Mouse (Mus musculus) ES-Bruce4 (cell line): ENCODE data around the gene Rbm6. TPM values are rescaled to one million over a fixed set of nuclear protein-coding genes. Genes with fewer than 3 reads are reported as not detected.

Source experiments
- H3K27ac ChIP-seq: 2 replicates; pipeline ENCODE4 v1.5.1; 2012; ENCODE audit warnings: low read length, inconsistent platforms; ENCODE audit not compliant: insufficient read depth
- H3K27me3 ChIP-seq: 2 replicates; pipeline ENCODE4 v1.6.1; 2012; ENCODE audit warnings: mild to moderate bottlenecking, low read length, inconsistent platforms; ENCODE audit not compliant: control insufficient read depth, poor library complexity, insufficient read depth, severe bottlenecking
- H3K36me3 ChIP-seq: 2 replicates; pipeline ENCODE4 v1.6.1; 2012; ENCODE audit warnings: inconsistent platforms, mild to moderate bottlenecking, low read length, moderate library complexity; ENCODE audit not compliant: control insufficient read depth, poor library complexity, insufficient read depth, severe bottlenecking
- H3K4me1 ChIP-seq: one replicate; pipeline ENCODE4 v1.8.1; 2011; ENCODE audit warnings: low read length; ENCODE audit not compliant: control insufficient read depth, insufficient read depth
- H3K4me3 ChIP-seq: 2 replicates; pipeline ENCODE4 v1.5.1; 2011; ENCODE audit warnings: low read depth, mild to moderate bottlenecking, low read length
- H3K9ac ChIP-seq: 2 replicates; pipeline ENCODE4 v1.6.1; 2012; ENCODE audit warnings: low read depth, mild to moderate bottlenecking, inconsistent platforms; ENCODE audit not compliant: poor library complexity, severe bottlenecking
- H3K9me3 ChIP-seq: replicated peaks from 2 replicates; pipeline ENCODE4 v1.6.1; 2012; ENCODE audit warnings: mild to moderate bottlenecking, low read length, inconsistent platforms; ENCODE audit not compliant: control insufficient read depth, poor library complexity, insufficient read depth, severe bottlenecking
- CTCF ChIP-seq: IDR thresholded peaks from one replicate; pipeline ENCODE4 v1.8.1; 2011; ENCODE audit warnings: low read depth, low read length
- EP300 ChIP-seq: IDR thresholded peaks from 2 replicates; pipeline ENCODE4 v1.6.1; 2011; ENCODE audit warnings: low read depth, low read length; ENCODE audit not compliant: insufficient read depth
- POLR2A ChIP-seq: IDR thresholded peaks from one replicate; pipeline ENCODE4 v1.8.1; 2011; ENCODE audit warnings: low read length; ENCODE audit not compliant: insufficient read depth
- polyA plus RNA-seq: library from polyadenylated mRNA; stranded (reverse); fragments of >200 nt; gene quantifications from 2 replicates; pipeline ENCODE4 v1.2.4, GENCODE M21; 2011; ENCODE audit warnings: low read depth; ENCODE audit not compliant: missing spikeins, insufficient read depth, insufficient read length

The Rbm6 gene
- polyA plus RNA-seq, 1 experiment: 130 TPM

- Histone ChIP-seq H3K9me3 (no peaks in the 10 kb centered on the region), H3K36me3 (peaks cover 5% of the 10 kb centered on the region), H3K4me3 (no peak overlapping the region), H3K27ac (no peak overlapping the region), H3K9ac (no peak overlapping the region), H3K4me1 (no peaks in the 10 kb centered on the region), H3K27me3 (no peaks in the 10 kb centered on the region)
- TF ChIP-seq CTCF (no peak), POLR2A (no peak), EP300 (no peak)
These were observed 41.3 kb downstream of the Rbm6 start for GRCm38 (mm10) chr9:107831765-107832164.

- H3K36me3 ChIP-seq: peaks cover 2% of the 10 kb centered on the region; the same call in 1 of the 2 replicates
- no peak overlapping the region for H3K9ac ChIP-seq
- H3K4me3 ChIP-seq: no peak overlapping the region
- no peaks in the 10 kb centered on the region for H3K9me3 ChIP-seq
- TF ChIP-seq POLR2A (no peak), CTCF (no peak), EP300 (no peak)
- H3K4me1 ChIP-seq: no peaks in the 10 kb centered on the region
- no peaks in the 10 kb centered on the region for H3K27me3 ChIP-seq
- H3K27ac ChIP-seq: no peak overlapping the region
These were observed 60.9 kb downstream of the Rbm6 start for GRCm38 (mm10) chr9:107812132-107812531.

GRCm38 (mm10) chr9:107810985-107811384, 62.1 kb downstream of the Rbm6 start:
- Histone ChIP-seq H3K9ac (no peak overlapping the region), H3K27ac (no peak overlapping the region), H3K36me3 (peaks cover 2% of the 10 kb centered on the region; the same call in 1 of the 2 replicates), H3K9me3 (no peaks in the 10 kb centered on the region), H3K4me1 (no peaks in the 10 kb centered on the region), H3K4me3 (no peak overlapping the region), H3K27me3 (no peaks in the 10 kb centered on the region)
- TF ChIP-seq CTCF: no peak
- no peak for TF ChIP-seq EP300
- no peak for TF ChIP-seq POLR2A

- Histone ChIP-seq H3K27ac (no peak overlapping the region), H3K9me3 (no peaks in the 10 kb centered on the region), H3K36me3 (peaks cover 37% of the 10 kb centered on the region), H3K27me3 (no peaks in the 10 kb centered on the region), H3K4me3 (no peak overlapping the region), H3K9ac (no peak overlapping the region), H3K4me1 (no peaks in the 10 kb centered on the region)
- TF ChIP-seq POLR2A: no peak
- TF ChIP-seq CTCF: no peak
- TF ChIP-seq EP300: no peak
These were observed 81.3 kb downstream of the Rbm6 start for GRCm38 (mm10) chr9:107791714-107792113.

GRCm38 (mm10) chr9:107782536-107783203, 90.4 kb downstream of the Rbm6 start:
- no peaks in the 10 kb centered on the region for H3K27me3 ChIP-seq
- no peaks in the 10 kb centered on the region for H3K4me1 ChIP-seq
- H3K4me3 ChIP-seq: no peak overlapping the region
- H3K27ac ChIP-seq: no peak overlapping the region
- no peak overlapping the region for H3K9ac ChIP-seq
- no peak for TF ChIP-seq POLR2A
- no peak for TF ChIP-seq EP300
- no peak for TF ChIP-seq CTCF
- peaks cover 48% of the 10 kb centered on the region for H3K36me3 ChIP-seq
- H3K9me3 ChIP-seq: no peaks in the 10 kb centered on the region

- Histone ChIP-seq H3K27ac (no peak overlapping the region), H3K36me3 (peaks cover 29% of the 10 kb centered on the region), H3K4me1 (no peaks in the 10 kb centered on the region), H3K9me3 (no peaks in the 10 kb centered on the region), H3K27me3 (no peaks in the 10 kb centered on the region), H3K4me3 (no peak overlapping the region), H3K9ac (no peak overlapping the region)
- TF ChIP-seq POLR2A (no peak), EP300 (no peak), CTCF (no peak)
These were observed 96.2 kb downstream of the Rbm6 start for GRCm38 (mm10) chr9:107776809-107777208.
